Mouse (Mus musculus) heart, postnatal 0 days (tissue): ENCODE data around the gene Armc10.

Source experiments
- CTCF ChIP-seq: IDR thresholded peaks from 2 replicates; pipeline ENCODE4 v1.5.1; 2016; ENCODE audit warnings: antibody characterized with exemption, control low read depth, low read depth
- EP300 ChIP-seq: IDR thresholded peaks from 2 replicates; pipeline ENCODE4 v1.6.1; 2016; ENCODE audit warnings: antibody characterized with exemption, low read depth

- TF ChIP-seq CTCF, result peak; percentile 90
- TF ChIP-seq EP300, result no peak
These were observed 13.2 kb downstream of the Armc10 start for GRCm38 (mm10) chr5:21658623-21659395.
